Mouse (Mus musculus) testis, adult 2 months (tissue): Measurements from ENCODE around the gene H2-T23. TPM values are rescaled to one million over a fixed set of nuclear protein-coding genes. Genes with fewer than 3 reads are reported as not detected.
"Not testable (repeated sequence)": the region's sequence is repeated elsewhere in the genome, so short reads cannot be mapped to it uniquely, and the experiment has no call there.

ENCODE experiments used
- H3K27ac ChIP-seq: fragments of 200-500 bp; 2 replicates; pipeline ENCODE4 v1.5.1; 2012; ENCODE audit warnings: low read depth, low read length; ENCODE audit not compliant: control insufficient read depth, insufficient read depth
- H3K27me3 ChIP-seq: fragments of 200-500 bp; 2 replicates; pipeline ENCODE4 v1.6.1; 2012; ENCODE audit warnings: mild to moderate bottlenecking, low read length, moderate library complexity; ENCODE audit not compliant: control insufficient read depth, insufficient read depth
- H3K36me3 ChIP-seq: fragments of 200-500 bp; 2 replicates; pipeline ENCODE4 v1.6.1; 2012; ENCODE audit warnings: mild to moderate bottlenecking, low read length; ENCODE audit not compliant: control insufficient read depth, insufficient read depth
- H3K4me1 ChIP-seq: fragments of 200-500 bp; 2 replicates; pipeline ENCODE4 v1.6.1; 2012; ENCODE audit warnings: low read length; ENCODE audit not compliant: control insufficient read depth, insufficient read depth
- H3K4me3 ChIP-seq: fragments of 200-500 bp; 2 replicates; pipeline ENCODE4 v1.5.1; 2012; ENCODE audit warnings: low read depth, mild to moderate bottlenecking, low read length, moderate library complexity, mixed read lengths; ENCODE audit not compliant: control insufficient read depth
- CTCF ChIP-seq: fragments of 200-500 bp; IDR thresholded peaks from 2 replicates; pipeline ENCODE4 v1.5.1; 2012; ENCODE audit warnings: low read depth, mild to moderate bottlenecking, inconsistent platforms, low read length, moderate library complexity; ENCODE audit not compliant: control insufficient read depth, insufficient read depth, insufficient replicate concordance
- POLR2A ChIP-seq: fragments of 200-500 bp; IDR thresholded peaks from 2 replicates; pipeline ENCODE4 v1.6.1; 2012; ENCODE audit warnings: low read depth, mild to moderate bottlenecking, inconsistent platforms, low read length, moderate library complexity; ENCODE audit not compliant: control insufficient read depth
- polyA plus RNA-seq: library from polyadenylated mRNA; depleted of rRNA; stranded (reverse); fragments of >200 nt; gene quantifications from 2 replicates; pipeline ENCODE4 v1.2.3, GENCODE M21; 2012

The H2-T23 gene
- polyA plus RNA-seq, 1 experiment: 2.8 TPM

GRCm38 (mm10) chr17:36018979-36019378 is 13.7 kb downstream of the H2-T23 start:
- no peak for TF ChIP-seq POLR2A
- TF ChIP-seq CTCF: no peak
- H3K27ac ChIP-seq: no peak overlapping the region
- no peak overlapping the region for H3K4me3 ChIP-seq
- 0 out of 2 replicates have a peak, but pooled peaks cover 2% of the 10 kb centered on the region for H3K4me1 ChIP-seq
- no peaks in the 10 kb centered on the region for H3K27me3 ChIP-seq
- H3K36me3 ChIP-seq: no peaks in the 10 kb centered on the region

GRCm38 (mm10) chr17:36017046-36017445 is 15.6 kb downstream of the H2-T23 start:
- no peaks in the 10 kb centered on the region for H3K36me3 ChIP-seq
- TF ChIP-seq POLR2A (no peak), CTCF (no peak)
- H3K4me3 ChIP-seq: no peak overlapping the region
- 0 out of 2 replicates have a peak, but pooled peaks cover 2% of the 10 kb centered on the region for H3K4me1 ChIP-seq
- H3K27me3 ChIP-seq: no peaks in the 10 kb centered on the region
- no peak overlapping the region for H3K27ac ChIP-seq

DNA sequence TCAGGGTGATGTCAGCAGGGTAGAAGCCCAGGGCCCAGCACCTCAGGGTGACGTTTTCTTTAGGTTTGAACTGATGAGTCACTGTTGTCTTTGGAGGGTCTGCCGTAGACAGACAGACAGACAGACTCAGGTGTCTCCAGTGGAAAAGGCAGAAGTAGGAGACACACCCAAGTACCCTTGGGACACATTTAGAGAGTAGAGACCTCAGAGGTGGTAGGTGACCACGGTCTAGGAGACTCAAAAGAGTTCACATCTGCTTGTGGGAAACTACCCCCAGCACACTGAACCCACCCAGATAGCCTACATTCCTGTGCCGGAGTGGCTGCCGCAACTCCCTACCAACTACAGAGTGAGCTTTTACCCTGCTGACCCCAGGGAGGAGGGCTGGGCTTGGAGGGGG is 17.7 kb downstream of the H2-T23 start:
- Histone ChIP-seq H3K27ac (no peak overlapping the region), H3K27me3 (no peaks in the 10 kb centered on the region), H3K4me1 (no peaks in the 10 kb centered on the region), H3K36me3 (no peaks in the 10 kb centered on the region), H3K4me3 (no peak overlapping the region)
- TF ChIP-seq POLR2A (no peak), CTCF (no peak)

GRCm38 (mm10) chr17:36004409-36004808 is 28.2 kb downstream of the H2-T23 start:
- not testable (repeated sequence) for H3K36me3 ChIP-seq

GRCm38 (mm10) chr17:36003331-36003730 is 29.3 kb downstream of the H2-T23 start:
- Histone ChIP-seq H3K36me3 (no peaks in the 10 kb centered on the region), H3K27ac (no peak overlapping the region)
- TF ChIP-seq CTCF (no peak), POLR2A (no peak)

More at GRCm38 (mm10) chr17:36004409-36004808, 28.2 kb downstream of the H2-T23 start:
- not testable (repeated sequence) for H3K27me3 ChIP-seq, H3K27ac ChIP-seq, H3K4me1 ChIP-seq, H3K4me3 ChIP-seq

DNA sequence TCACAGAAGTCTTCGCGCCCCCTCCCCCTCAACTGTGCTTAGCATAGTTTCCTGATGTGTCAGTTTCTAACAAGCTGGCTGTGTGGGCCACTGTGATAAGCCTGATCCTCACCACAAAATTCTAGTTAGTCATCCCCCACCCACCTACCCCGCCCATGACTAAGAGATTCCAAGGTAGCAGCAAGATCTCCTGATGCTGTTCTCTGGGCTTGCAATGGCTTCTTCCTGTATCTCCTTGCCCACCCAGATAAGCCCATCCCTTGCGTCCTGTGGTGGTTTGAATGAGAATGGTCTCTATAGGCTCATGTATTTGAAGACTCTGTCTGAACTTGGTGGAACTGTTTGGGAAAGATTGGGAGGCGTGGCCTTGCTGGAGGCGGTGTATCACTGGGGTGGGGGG is 30.7 kb downstream of the H2-T23 start:
- TF ChIP-seq POLR2A (no peak), CTCF (no peak)
- Histone ChIP-seq H3K36me3 (no peaks in the 10 kb centered on the region), H3K27ac (no peak overlapping the region), H3K27me3 (no peaks in the 10 kb centered on the region), H3K4me3 (no peak overlapping the region), H3K4me1 (no peaks in the 10 kb centered on the region; the same call in none of the 2 replicates)

More at GRCm38 (mm10) chr17:36003331-36003730, 29.3 kb downstream of the H2-T23 start:
- Histone ChIP-seq H3K4me3 (no peak overlapping the region), H3K27me3 (no peaks in the 10 kb centered on the region), H3K4me1 (no peaks in the 10 kb centered on the region)

GRCm38 (mm10) chr17:36001121-36001897 is 31.3 kb downstream of the H2-T23 start:
- H3K36me3 ChIP-seq: no peaks in the 10 kb centered on the region
- no peaks in the 10 kb centered on the region for H3K27me3 ChIP-seq
- TF ChIP-seq CTCF (no peak), POLR2A (no peak)
- no peaks in the 10 kb centered on the region; the same call in none of the 2 replicates for H3K4me1 ChIP-seq
- no peak overlapping the region for H3K27ac ChIP-seq
- no peak overlapping the region for H3K4me3 ChIP-seq
